Comparison of ENCODE assay signal across 7 mouse cellular contexts in the genomic region with DNA sequence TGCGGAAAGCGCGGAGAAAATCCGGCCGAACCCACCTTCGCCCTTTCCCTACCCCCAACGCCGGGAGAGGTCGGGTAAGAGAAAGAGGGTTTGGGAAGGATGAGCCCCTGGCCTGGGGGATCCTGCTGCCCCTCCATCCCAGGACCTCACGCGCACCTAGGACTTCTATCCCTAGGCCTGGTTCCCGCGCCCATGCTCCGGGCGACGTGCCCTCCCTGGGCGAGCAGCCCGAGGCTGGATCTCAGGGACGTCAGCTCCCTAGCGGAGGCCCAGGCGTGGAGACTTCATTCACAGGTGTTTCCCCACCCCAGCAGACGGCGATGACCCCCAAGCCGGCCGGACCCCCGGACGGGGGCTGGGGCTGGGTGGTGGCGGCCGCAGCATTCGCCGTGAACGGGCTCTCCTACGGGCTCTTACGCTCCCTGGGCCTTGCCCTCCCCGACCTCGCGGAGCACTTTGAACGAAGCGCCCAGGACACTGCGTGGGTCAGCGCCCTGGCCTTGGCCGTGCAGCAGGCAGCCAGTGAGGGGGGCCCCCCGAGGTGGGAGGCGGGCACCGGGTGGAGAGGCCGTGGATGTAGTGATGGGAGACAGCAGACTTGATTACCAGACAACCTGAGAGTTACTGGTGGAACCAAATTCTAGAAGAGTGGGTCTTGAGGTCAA. TPM values are rescaled to one million over a fixed set of nuclear protein-coding genes. Genes with fewer than 3 reads are reported as not detected.
DNase-seq lines count a peak whose midpoint lies in the region; ATAC-seq and TF ChIP-seq lines count a peak whose summit lies in the region.

No protein-coding gene starts in this region.

- under 1% methylated on average over 46 of the region's 46 CpGs for WGBS in hindbrain, embryonic 12.5 days
- under 1% methylated on average over 40 of the region's 46 CpGs for WGBS in limb, embryonic 14.5 days
- 1% methylated on average over 46 of the region's 46 CpGs for WGBS in stomach, embryonic 14.5 days

- TF ChIP-seq POLR2A in limb, embryonic 14.5 days (IDR thresholded peaks at IDR 0.05; ENCODE audit: borderline replicate concordance, extremely low read depth, insufficient read depth, insufficient read length), result no peak

- peak overlapping the region; percentile 57 for H3K4me2 ChIP-seq in hindbrain, embryonic 12.5 days (replicated peaks)
- peak overlapping the region; percentile 56 for H3K4me2 ChIP-seq in limb, embryonic 14.5 days (replicated peaks; ENCODE audit: low read depth, low read length, severe bottlenecking)
- H3K4me2 ChIP-seq in stomach, embryonic 14.5 days (replicated peaks; ENCODE audit: low read depth, low read length), result peak overlapping the region; percentile 48

- H3K4me1 ChIP-seq in hindbrain, embryonic 12.5 days, result peaks cover 26% of the 10 kb centered on the region
- peaks cover 12% of the 10 kb centered on the region for H3K4me1 ChIP-seq in limb, embryonic 14.5 days (ENCODE audit: control insufficient read depth, insufficient read depth, low read length)
- peaks cover 11% of the 10 kb centered on the region; the same call in 1 of the 2 replicates for H3K4me1 ChIP-seq in stomach, embryonic 14.5 days (ENCODE audit: control insufficient read depth, insufficient read depth, low read length)

- H3K27ac ChIP-seq in hindbrain, embryonic 12.5 days, result no peak overlapping the region
- no peak overlapping the region for H3K27ac ChIP-seq in limb, embryonic 14.5 days (replicated peaks; ENCODE audit: low read depth, low read length)
- no peak overlapping the region for H3K27ac ChIP-seq in stomach, embryonic 14.5 days (ENCODE audit: low read length)

- peak overlapping the region; percentile 59 for H3K9ac ChIP-seq in hindbrain, embryonic 12.5 days
- H3K9ac ChIP-seq in limb, embryonic 14.5 days (ENCODE audit: low read depth, low read length, severe bottlenecking), result peak overlapping the region; percentile 48
- H3K9ac ChIP-seq in stomach, embryonic 14.5 days (replicated peaks; ENCODE audit: low read depth, low read length), result no peak overlapping the region; the same call in 1 of the 2 replicates

- peak; percentile 38; the same call in 1 of the 2 replicates for ATAC-seq in hindbrain, embryonic 12.5 days (ENCODE audit: low FRiP score)
- ATAC-seq in limb, embryonic 14.5 days (ENCODE audit: low FRiP score, low read depth), result no peak
- ATAC-seq in stomach, embryonic 14.5 days (ENCODE audit: insufficient number of reproducible peaks, insufficient read depth, low FRiP score, low read depth), result 0 out of 2 replicates have a peak, but pooled peaks have one; percentile 10
- no peak for ATAC-seq in CD4-positive, CD25-positive, alpha-beta regulatory T cell, adult 4 months

- peaks cover 68% of the 10 kb centered on the region for H3K27me3 ChIP-seq in hindbrain, embryonic 12.5 days
- H3K27me3 ChIP-seq in limb, embryonic 14.5 days (ENCODE audit: control insufficient read depth, insufficient read depth, low read length), result peaks cover 39% of the 10 kb centered on the region
- peaks cover 22% of the 10 kb centered on the region for H3K27me3 ChIP-seq in stomach, embryonic 14.5 days (ENCODE audit: control insufficient read depth, insufficient read depth, low read length)

- peak overlapping the region; percentile 33 for H3K4me3 ChIP-seq in hindbrain, embryonic 12.5 days
- H3K4me3 ChIP-seq in limb, embryonic 14.5 days (replicated peaks; ENCODE audit: low read length), result peak overlapping the region; percentile 33
- peak overlapping the region; percentile 25 for H3K4me3 ChIP-seq in stomach, embryonic 14.5 days (ENCODE audit: low read depth, low read length)

- H3K9me3 ChIP-seq in hindbrain, embryonic 12.5 days (replicated peaks), result no peaks in the 10 kb centered on the region
- no peaks in the 10 kb centered on the region for H3K9me3 ChIP-seq in limb, embryonic 14.5 days (ENCODE audit: control insufficient read depth, low read length)
- H3K9me3 ChIP-seq in stomach, embryonic 14.5 days (ENCODE audit: control insufficient read depth, low read depth, low read length), result no peaks in the 10 kb centered on the region

- peaks cover 21% of the 10 kb centered on the region for H3K36me3 ChIP-seq in hindbrain, embryonic 12.5 days
- peaks cover 6% of the 10 kb centered on the region for H3K36me3 ChIP-seq in limb, embryonic 14.5 days (ENCODE audit: control insufficient read depth, insufficient read depth, low read length)
- no peaks in the 10 kb centered on the region; the same call in 1 of the 2 replicates for H3K36me3 ChIP-seq in stomach, embryonic 14.5 days (ENCODE audit: control insufficient read depth, insufficient read depth, low read length)

- peak; percentile 47 to 61 for DNase-seq in right cerebral cortex, postnatal 10 days (ENCODE audit: low spot score in 2 of 2)
- DNase-seq in right cerebral cortex, postnatal 14 days, result no peak
- peak; percentile 40 for DNase-seq in embryo, embryonic 11 days
- DNase-seq in limb, embryonic 14.5 days (ENCODE audit: low spot score), result no peak

RNA-seq across cellular contexts. Expression of gene Slc16a11, which starts 1.8 kb away (rescaled TPM):
- polyA plus RNA-seq in hindbrain, embryonic 12.5 days (2016; fragmentation: Nextera tagmentation; extraction: Ambion mirVana), result 2.4 and 2.6 TPM in 2 replicates
- 0.79 and 1.3 TPM in 2 replicates for polyA plus RNA-seq in limb, embryonic 14.5 days (2012; rRNA removed)
- 0.21 and 0.47 TPM in 2 replicates for polyA plus RNA-seq in limb, embryonic 14.5 days (2014; fragmentation: Nextera tagmentation; extraction: Ambion mirVana)
- polyA plus RNA-seq in stomach, embryonic 14.5 days (2014; fragmentation: Nextera tagmentation; extraction: Ambion mirVana), result 0.69 and 1.5 TPM in 2 replicates
- not detected for polyA plus RNA-seq in CD4-positive, CD25-positive, alpha-beta regulatory T cell, adult 4 months (2017; shearing (Covaris generic))

RNA-seq across cellular contexts. Expression of gene Slc16a13, which starts 6.5 kb away (rescaled TPM):
- 16.4 and 20.8 TPM in 2 replicates for polyA plus RNA-seq in hindbrain, embryonic 12.5 days (2016; fragmentation: Nextera tagmentation; extraction: Ambion mirVana)
- 9.3 and 11.1 TPM in 2 replicates for polyA plus RNA-seq in limb, embryonic 14.5 days (2012; rRNA removed)
- 9.2 and 9.6 TPM in 2 replicates for polyA plus RNA-seq in limb, embryonic 14.5 days (2014; fragmentation: Nextera tagmentation; extraction: Ambion mirVana)
- 5.6 and 8.8 TPM in 2 replicates for polyA plus RNA-seq in stomach, embryonic 14.5 days (2014; fragmentation: Nextera tagmentation; extraction: Ambion mirVana)
- polyA plus RNA-seq in CD4-positive, CD25-positive, alpha-beta regulatory T cell, adult 4 months (2017; shearing (Covaris generic)), result 1 to 10 TPM; 2.7 to 3.9 TPM

RNA-seq across cellular contexts. Expression of gene Bcl6b, which starts 15.3 kb away (rescaled TPM):
- polyA plus RNA-seq in hindbrain, embryonic 12.5 days (2016; fragmentation: Nextera tagmentation; extraction: Ambion mirVana), result 5.4 and 8.3 TPM in 2 replicates
- 11.2 and 12.2 TPM in 2 replicates for polyA plus RNA-seq in limb, embryonic 14.5 days (2012; rRNA removed)
- 11.7 and 12.2 TPM in 2 replicates for polyA plus RNA-seq in limb, embryonic 14.5 days (2014; fragmentation: Nextera tagmentation; extraction: Ambion mirVana)
- polyA plus RNA-seq in stomach, embryonic 14.5 days (2014; fragmentation: Nextera tagmentation; extraction: Ambion mirVana), result 11.3 and 12.0 TPM in 2 replicates
- under 1 TPM; 0.31 to 0.56 TPM for polyA plus RNA-seq in CD4-positive, CD25-positive, alpha-beta regulatory T cell, adult 4 months (2017; shearing (Covaris generic))

RNA-seq across cellular contexts. Expression of gene 0610010K14Rik, which starts 23.4 kb away (rescaled TPM):
- polyA plus RNA-seq in hindbrain, embryonic 12.5 days (2016; fragmentation: Nextera tagmentation; extraction: Ambion mirVana), result 197 and 210 TPM in 2 replicates
- 167 and 171 TPM in 2 replicates for polyA plus RNA-seq in limb, embryonic 14.5 days (2012; rRNA removed)
- polyA plus RNA-seq in limb, embryonic 14.5 days (2014; fragmentation: Nextera tagmentation; extraction: Ambion mirVana), result 178 and 193 TPM in 2 replicates
- polyA plus RNA-seq in stomach, embryonic 14.5 days (2014; fragmentation: Nextera tagmentation; extraction: Ambion mirVana), result 164 and 167 TPM in 2 replicates
- polyA plus RNA-seq in CD4-positive, CD25-positive, alpha-beta regulatory T cell, adult 4 months (2017; shearing (Covaris generic)), result 100 to 1,000 TPM; 123 to 141 TPM

RNA-seq across cellular contexts. Expression of gene Gm21988, which starts 25.3 kb away (rescaled TPM):
- 11.3 and 14.6 TPM in 2 replicates for polyA plus RNA-seq in hindbrain, embryonic 12.5 days (2016; fragmentation: Nextera tagmentation; extraction: Ambion mirVana)
- polyA plus RNA-seq in limb, embryonic 14.5 days (2012; rRNA removed), result 15.1 and 15.7 TPM in 2 replicates
- 12.9 and 13.1 TPM in 2 replicates for polyA plus RNA-seq in limb, embryonic 14.5 days (2014; fragmentation: Nextera tagmentation; extraction: Ambion mirVana)
- 9.2 and 13.3 TPM in 2 replicates for polyA plus RNA-seq in stomach, embryonic 14.5 days (2014; fragmentation: Nextera tagmentation; extraction: Ambion mirVana)
- polyA plus RNA-seq in CD4-positive, CD25-positive, alpha-beta regulatory T cell, adult 4 months (2017; shearing (Covaris generic)), result 1 to 10 TPM; 3.3 to 5.3 TPM

Comparison
In these comparisons a context has a peak if more than half of its experiments do, and no peak if none do; other contexts are left out.
1. DNase-seq: peak in right cerebral cortex, postnatal 10 days (2 of 2) and embryo, embryonic 11 days (single experiment); none in right cerebral cortex, postnatal 14 days (single experiment) and limb, embryonic 14.5 days (single experiment).
2. ATAC-seq: peak in hindbrain, embryonic 12.5 days (single experiment) and stomach, embryonic 14.5 days (single experiment); none in limb, embryonic 14.5 days (single experiment) and CD4-positive, CD25-positive, alpha-beta regulatory T cell, adult 4 months (single experiment).
3. Peak in every context shown above with its lines, with median percentiles within 50 percentile points of each other: H3K4me2 ChIP-seq and H3K4me3 ChIP-seq.